Mouse (Mus musculus) G1E (cell line): ENCODE measurements around the gene Arhgap40.

Experiments
- CTCF ChIP-seq: IDR thresholded peaks from 2 replicates; pipeline ENCODE4 v1.5.1; 2012; ENCODE audit warnings: low read depth, low read length, inconsistent platforms, mixed read lengths
- GATA1 ChIP-seq: IDR thresholded peaks from 2 replicates; pipeline ENCODE4 v1.6.1; 2012; ENCODE audit warnings: borderline replicate concordance, low read length, inconsistent platforms, mixed read lengths

DNA sequence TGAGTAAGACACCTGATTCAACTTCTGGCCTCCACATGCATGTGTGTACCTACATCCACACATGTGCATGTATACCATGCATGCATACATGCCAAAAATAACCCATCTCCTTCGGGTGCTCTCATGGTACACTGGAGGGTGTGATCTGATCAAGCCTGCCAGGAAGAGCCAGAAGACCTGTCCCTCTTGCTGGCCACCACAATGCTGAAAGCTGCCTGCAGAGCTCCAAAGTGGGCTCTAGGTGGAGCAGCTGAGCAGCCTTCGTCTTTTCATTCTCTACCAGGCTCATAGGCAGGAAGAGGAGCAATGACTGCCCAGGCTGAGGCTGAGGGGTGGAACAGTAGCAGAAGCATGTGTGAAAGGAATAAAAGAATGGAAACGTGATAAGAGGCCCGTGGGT lies 21.5 kb downstream of the Arhgap40 start:
- TF ChIP-seq CTCF = peak; percentile 55; the same call in 1 of the 2 replicates
- no peak for TF ChIP-seq GATA1
